Mouse (Mus musculus) lung, postnatal 0 days (tissue): ENCODE measurements around the gene Sppl2b. TPM values are rescaled to one million over a fixed set of nuclear protein-coding genes. Genes with fewer than 3 reads are reported as not detected.
"Not testable (repeated sequence)": the region's sequence is repeated elsewhere in the genome, so short reads cannot be mapped to it uniquely, and the experiment has no call there.

Source experiments
- ATAC-seq: fragments of 200-750 bp; cut with Nextera tagmentation; 2 replicates; pipeline ENCODE4 v1.8.0; 2017; ENCODE audit warnings: moderate library complexity
- DNase-seq: peaks from one replicate; pipeline ENCODE4 v3.0.0-alpha.2; 2016; ENCODE audit warnings: low spot score
- H3K27ac ChIP-seq: fragments of 300-500 bp; sonication (generic); 2 replicates; pipeline ENCODE4 v1.5.1; 2014; ENCODE audit warnings: antibody characterized with exemption, mild to moderate bottlenecking, low read length, mixed read lengths
- H3K27me3 ChIP-seq: fragments of 300-500 bp; sonication (generic); replicated peaks from 2 replicates; pipeline ENCODE4 v1.6.1; 2014; ENCODE audit warnings: low read length, mixed read lengths; ENCODE audit not compliant: insufficient read depth
- H3K36me3 ChIP-seq: fragments of 300-500 bp; sonication (generic); 2 replicates; pipeline ENCODE4 v1.6.1; 2014; ENCODE audit warnings: low read length, mixed read lengths; ENCODE audit not compliant: insufficient read depth
- H3K4me1 ChIP-seq: fragments of 300-500 bp; sonication (generic); 2 replicates; pipeline ENCODE4 v1.6.1; 2014; ENCODE audit warnings: antibody characterized with exemption, low read depth, low read length, mixed read lengths; ENCODE audit not compliant: insufficient read depth
- H3K4me2 ChIP-seq: fragments of 300-500 bp; sonication (generic); replicated peaks from 2 replicates; pipeline ENCODE4 v1.6.1; 2014; ENCODE audit warnings: low read depth, mild to moderate bottlenecking, low read length, moderate library complexity, mixed read lengths
- H3K4me3 ChIP-seq: fragments of 300-500 bp; sonication (generic); 2 replicates; pipeline ENCODE4 v1.5.1; 2014; ENCODE audit warnings: low read depth, low read length
- H3K9ac ChIP-seq: fragments of 300-500 bp; sonication (generic); replicated peaks from 2 replicates; pipeline ENCODE4 v1.6.1; 2014; ENCODE audit warnings: low read depth, mild to moderate bottlenecking
- H3K9me3 ChIP-seq: fragments of 300-500 bp; sonication (generic); 2 replicates; pipeline ENCODE4 v1.6.1; 2016; ENCODE audit warnings: low read length, mixed read lengths
- CTCF ChIP-seq: IDR thresholded peaks from 2 replicates; pipeline ENCODE4 v1.5.1; 2016; ENCODE audit warnings: antibody characterized with exemption, mild to moderate bottlenecking
- EP300 ChIP-seq: IDR thresholded peaks from 2 replicates; pipeline ENCODE4 v1.6.1; 2016; ENCODE audit warnings: antibody characterized with exemption, mild to moderate bottlenecking, control low read depth
- WGBS: fragments of 180-500 bp; shearing (Covaris S2); extraction: QIAGEN DNeasy Blood & Tissue Kit; methylation state at CpG from one replicate; pipeline ENCODE4 v1.1.7; 2014; 5-methylcytosine and 5-hydroxymethylcytosine counted together
- polyA plus RNA-seq: library from polyadenylated mRNA; unstranded; fragments of >200 nt; fragmentation: Nextera tagmentation; extraction: Ambion mirVana; gene quantifications from 2 replicates; pipeline ENCODE4 v1.2.1, GENCODE M21; 2015

The Sppl2b gene
- polyA plus RNA-seq, 1 experiment from 2014 or later = 26.5 TPM

GRCm38 (mm10) chr10:80808099-80808984 lies 46.7 kb upstream of the Sppl2b start:
- TF ChIP-seq EP300 = no peak
- TF ChIP-seq CTCF = no peak
- peaks cover 19% of the 10 kb centered on the region; the same call in 1 of the 2 replicates for H3K27me3 ChIP-seq
- H3K36me3 ChIP-seq = no peaks in the 10 kb centered on the region
- H3K9ac ChIP-seq = no peak overlapping the region
- peak overlapping the region; percentile 17; the same call in 1 of the 2 replicates for H3K4me2 ChIP-seq
- H3K27ac ChIP-seq = no peak overlapping the region
- no peaks in the 10 kb centered on the region for H3K9me3 ChIP-seq
- DNase-seq (no peak), ATAC-seq (no peak)
- no peak overlapping the region for H3K4me3 ChIP-seq
- WGBS = 23% methylated on average over 40 of the region's 40 CpGs
- H3K4me1 ChIP-seq = peaks cover 14% of the 10 kb centered on the region

GRCm38 (mm10) chr10:80808985-80809632 lies 46.0 kb upstream of the Sppl2b start:
- peaks cover 19% of the 10 kb centered on the region; the same call in 1 of the 2 replicates for H3K27me3 ChIP-seq
- 7% methylated on average over 18 of the region's 18 CpGs for WGBS
- H3K4me3 ChIP-seq = no peak overlapping the region
- peak overlapping the region; percentile 17; the same call in 1 of the 2 replicates for H3K4me2 ChIP-seq
- no peaks in the 10 kb centered on the region for H3K9me3 ChIP-seq
- TF ChIP-seq CTCF (no peak), EP300 (no peak)
- ATAC-seq (no peak), DNase-seq (no peak)
- H3K36me3 ChIP-seq = no peaks in the 10 kb centered on the region
- H3K27ac ChIP-seq = no peak overlapping the region
- H3K9ac ChIP-seq = no peak overlapping the region
- H3K4me1 ChIP-seq = peaks cover 14% of the 10 kb centered on the region

GRCm38 (mm10) chr10:80810084-80810483 lies 45.0 kb upstream of the Sppl2b start:
- no peak overlapping the region for H3K9ac ChIP-seq

GRCm38 (mm10) chr10:80812391-80813041 lies 42.6 kb upstream of the Sppl2b start:
- no peaks in the 10 kb centered on the region for H3K9me3 ChIP-seq
- TF ChIP-seq EP300 (no peak), CTCF (no peak)
- H3K4me1 ChIP-seq = peaks cover 13% of the 10 kb centered on the region
- DNase-seq (no peak), ATAC-seq (no peak)
- no peak overlapping the region for H3K27ac ChIP-seq
- H3K36me3 ChIP-seq = no peaks in the 10 kb centered on the region
- WGBS = 48% methylated on average over 5 of the region's 5 CpGs
- no peak overlapping the region for H3K4me3 ChIP-seq
- H3K27me3 ChIP-seq = peaks cover 19% of the 10 kb centered on the region; the same call in 1 of the 2 replicates
- no peak overlapping the region for H3K9ac ChIP-seq
- H3K4me2 ChIP-seq = no peak overlapping the region

More at GRCm38 (mm10) chr10:80810084-80810483, 45.0 kb upstream of the Sppl2b start:
- Histone ChIP-seq H3K9me3 (no peaks in the 10 kb centered on the region), H3K27ac (no peak overlapping the region), H3K27me3 (peaks cover 19% of the 10 kb centered on the region; the same call in 1 of the 2 replicates), H3K4me3 (no peak overlapping the region), H3K4me2 (no peak overlapping the region), H3K36me3 (no peaks in the 10 kb centered on the region), H3K4me1 (peaks cover 14% of the 10 kb centered on the region)
- ATAC-seq (no peak), DNase-seq (no peak)
- 9% methylated on average over 18 of the region's 20 CpGs for WGBS
- TF ChIP-seq CTCF (no peak), EP300 (no peak)

- H3K4me2 ChIP-seq = no peak within 1 kb of the TSS
- peaks cover 4% of the 10 kb centered on the region for H3K4me1 ChIP-seq
- H3K9ac ChIP-seq = no peak within 1 kb of the TSS
- DNase-seq (no peak), ATAC-seq (no peak)
- H3K4me3 ChIP-seq = no peak within 1 kb of the TSS
- peaks cover 15% of the 10 kb centered on the region; the same call in 1 of the 2 replicates for H3K27me3 ChIP-seq
- TF ChIP-seq CTCF (no peak), EP300 (no peak)
- H3K36me3 ChIP-seq = no peaks in the 10 kb centered on the region
- WGBS = 62% methylated on average over 4 of the region's 4 CpGs
- no peaks in the 10 kb centered on the region for H3K9me3 ChIP-seq
- H3K27ac ChIP-seq = no peak within 1 kb of the TSS
Measured at GRCm38 (mm10) chr10:80813366-80813765, 41.7 kb upstream of the Sppl2b start, which contains the start of gene Jsrp1. Gene Jsrp1 (minus strand): TSS chr10:80813498.

- ATAC-seq = no peak
- Histone ChIP-seq H3K4me2 (no peak overlapping the region), H3K4me1 (no peaks in the 10 kb centered on the region), H3K4me3 (no peak overlapping the region), H3K9ac (no peak overlapping the region), H3K27ac (no peak overlapping the region), H3K36me3 (no peaks in the 10 kb centered on the region), H3K27me3 (0 out of 2 replicates have a peak, but pooled peaks cover 3% of the 10 kb centered on the region), H3K9me3 (no peaks in the 10 kb centered on the region)
- TF ChIP-seq EP300 (no peak), CTCF (peak; percentile 17)
- 58% methylated on average over 7 of the region's 7 CpGs for WGBS
- DNase-seq = no peak
Measured at GRCm38 (mm10) chr10:80814800-80815199, 40.3 kb upstream of the Sppl2b start.

- not testable (repeated sequence) for H3K9ac ChIP-seq, DNase-seq, H3K4me2 ChIP-seq, ATAC-seq, H3K4me1 ChIP-seq, H3K36me3 ChIP-seq, H3K4me3 ChIP-seq, H3K27ac ChIP-seq, H3K27me3 ChIP-seq, H3K9me3 ChIP-seq
- WGBS = 63% methylated on average over 3 of the region's 3 CpGs
Measured at GRCm38 (mm10) chr10:80816303-80816702, 38.8 kb upstream of the Sppl2b start.
